ENCODE assay signal across 14 mouse cellular contexts in genomic region chr16:21913347-21913746, GRCm38 (mm10). TPM values are rescaled to one million over a fixed set of nuclear protein-coding genes. Genes with fewer than 3 reads are reported as not detected.
DNase-seq lines count a peak whose midpoint lies in the region; ATAC-seq lines count a peak whose summit lies in the region.
"Had no signal": no experiment of that assay in that cellular context is flagged by ENCODE, and none has a peak within 500 bp of the region (broad histone marks: within the 10 kb centered on the region; RNA-seq: fewer than 3 reads in every experiment).

No protein-coding gene starts in this region.

- no peak overlapping the region for H3K9ac ChIP-seq in kidney, embryonic 15.5 days
- H3K9ac ChIP-seq: hindbrain, embryonic 15.5 days; liver, embryonic 14.5 days had no signal

- no peaks in the 10 kb centered on the region for H3K9me3 ChIP-seq in kidney, embryonic 15.5 days (replicated peaks)
- H3K9me3 ChIP-seq: hindbrain, embryonic 15.5 days had no signal

- WGBS in macrophage (ENCODE audit: missing documents), result 18% methylated on average over 6 of the region's 6 CpGs
- WGBS in kidney, embryonic 15.5 days, result 87% methylated on average over 6 of the region's 6 CpGs

- intact Hi-C loops in left cerebral cortex, postnatal 14 days (cut with DNase I), result no loop called here

- H3K27me3 ChIP-seq in kidney, embryonic 15.5 days, result no peaks in the 10 kb centered on the region
- H3K27me3 ChIP-seq: hindbrain, embryonic 15.5 days had no signal

- H3K27ac ChIP-seq in macrophage, result peak overlapping the region; percentile 42
- H3K27ac ChIP-seq in kidney, embryonic 15.5 days, result no peak overlapping the region
- H3K27ac ChIP-seq: hindbrain, embryonic 15.5 days; liver, embryonic 14.5 days had no signal

- no peaks in the 10 kb centered on the region for H3K79me2 ChIP-seq in macrophage (ENCODE audit: inconsistent target)

- no peaks in the 10 kb centered on the region for H3K36me3 ChIP-seq in macrophage (ENCODE audit: inconsistent target)
- 0 out of 2 replicates have a peak, but pooled peaks cover 4% of the 10 kb centered on the region for H3K36me3 ChIP-seq in kidney, embryonic 15.5 days

- H3K4me2 ChIP-seq in kidney, embryonic 15.5 days, result no peak overlapping the region
- H3K4me2 ChIP-seq: hindbrain, embryonic 15.5 days had no signal

- peak; percentile 15 to 81 for DNase-seq in left cerebral cortex, postnatal 14 days (ENCODE audit: low spot score in 2 of 2)
- no peak for DNase-seq in left cerebral cortex, adult 11 months (ENCODE audit: low spot score)
- DNase-seq in thymus, postnatal 0 days (ENCODE audit: low spot score), result peak; percentile 15
- DNase-seq in thymus, postnatal 4 days, result no peak
- DNase-seq in cerebellum, postnatal 10 days, result no peak
- DNase-seq: cerebellum, adult 9-10 months; gastrocnemius, postnatal 36 days; kidney, adult 8-10 months; midbrain, embryonic 14.5 days; right cerebral cortex, postnatal 4 days had no signal

- no peak for ATAC-seq in kidney, embryonic 15.5 days (replicated peaks; ENCODE audit: low FRiP score)

- H3K4me3 ChIP-seq in macrophage (ENCODE audit: inconsistent target), result no peak overlapping the region
- H3K4me3 ChIP-seq in kidney, embryonic 15.5 days (replicated peaks), result no peak overlapping the region
- H3K4me3 ChIP-seq: hindbrain, embryonic 15.5 days had no signal

- no peaks in the 10 kb centered on the region for H3K4me1 ChIP-seq in kidney, embryonic 15.5 days
- H3K4me1 ChIP-seq: hindbrain, embryonic 15.5 days had no signal

RNA-seq across cellular contexts. Expression of gene Tmem41a, which starts 34.0 kb away (rescaled TPM):
- total RNA-seq in left cerebral cortex, postnatal 14 days (2021), result 10 to 100 TPM; 15.9 to 17.5 TPM
- 33.3 and 33.5 TPM in 2 replicates for polyA plus RNA-seq in thymus, postnatal 0 days (2015; fragmentation: Nextera tagmentation; extraction: Ambion mirVana)
- total RNA-seq in macrophage (2018; cell fraction: chromatin; rRNA removed), result 1 to 10 TPM in 14 of 26 experiments, under 1 TPM in 4, not detected in 8; 0.63 to 4.8 (median 1.9) TPM
- total RNA-seq in macrophage (2018; cell fraction: cytosol; rRNA removed), result 10 to 100 TPM in 1 of 26 experiments, 1 to 10 TPM in 25; 3.7 to 10.3 (median 6.8) TPM
- 1 to 10 TPM; 1.1 to 9.9 (median 4.0) TPM for total RNA-seq in macrophage (2018; cell fraction: nucleus; rRNA removed)
- polyA plus RNA-seq in macrophage (2018), result 5.9 to 9.7 TPM (median 6.1 TPM) in 3 replicates
- 23.4 and 24.6 TPM in 2 replicates for polyA plus RNA-seq in kidney, embryonic 15.5 days (2015; fragmentation: Nextera tagmentation; extraction: Ambion mirVana)

Comparison
In these comparisons a context has a peak if more than half of its experiments do, and no peak if none do; other contexts are left out.
1. DNase-seq: peak in left cerebral cortex, postnatal 14 days (2 of 2) and thymus, postnatal 0 days (single experiment); none in left cerebral cortex, adult 11 months (single experiment), thymus, postnatal 4 days (single experiment) and cerebellum, postnatal 10 days (0 of 2).